Mouse (Mus musculus) embryonic facial prominence, embryonic 12.5 days (tissue): Measurements from ENCODE around the gene P4hb. TPM values are rescaled to one million over a fixed set of nuclear protein-coding genes. Genes with fewer than 3 reads are reported as not detected.

Experiments
- ATAC-seq: fragments of 200-750 bp; cut with Nextera tagmentation; 2 replicates; pipeline ENCODE4 v1.8.0; 2017; ENCODE audit not compliant: insufficient number of reproducible peaks, insufficient read depth, low FRiP score, low TSS enrichment
- H3K27ac ChIP-seq: fragments of 300-500 bp; sonication (generic); 2 replicates; pipeline ENCODE4 v1.5.1; 2016; ENCODE audit warnings: mild to moderate bottlenecking
- H3K27me3 ChIP-seq: fragments of 300-500 bp; sonication (generic); 2 replicates; pipeline ENCODE4 v1.6.1; 2016; ENCODE audit warnings: mild to moderate bottlenecking, moderate library complexity
- H3K36me3 ChIP-seq: fragments of 300-500 bp; sonication (generic); 2 replicates; pipeline ENCODE4 v1.6.1; 2016; ENCODE audit warnings: mild to moderate bottlenecking
- H3K4me1 ChIP-seq: fragments of 300-500 bp; sonication (generic); 2 replicates; pipeline ENCODE4 v1.6.1; 2016
- H3K4me2 ChIP-seq: fragments of 300-500 bp; sonication (generic); replicated peaks from 2 replicates; pipeline ENCODE4 v1.6.1; 2016; ENCODE audit warnings: mild to moderate bottlenecking, moderate library complexity
- H3K4me3 ChIP-seq: fragments of 300-500 bp; sonication (generic); 2 replicates; pipeline ENCODE4 v1.5.1; 2016; ENCODE audit warnings: mild to moderate bottlenecking
- H3K9ac ChIP-seq: fragments of 300-500 bp; sonication (generic); 2 replicates; pipeline ENCODE4 v1.6.1; 2016; ENCODE audit warnings: mild to moderate bottlenecking, moderate library complexity
- H3K9me3 ChIP-seq: fragments of 300-500 bp; sonication (generic); 2 replicates; pipeline ENCODE4 v1.6.1; 2016; ENCODE audit warnings: mild to moderate bottlenecking, moderate library complexity
- WGBS: fragments of 180-500 bp; shearing (Covaris S2); methylation state at CpG from one replicate; pipeline ENCODE4 v1.1.7; 2016; 5-methylcytosine and 5-hydroxymethylcytosine counted together
- polyA plus RNA-seq: library from polyadenylated mRNA; unstranded; fragments of >200 nt; fragmentation: Nextera tagmentation; extraction: Ambion mirVana; gene quantifications from 2 replicates; pipeline ENCODE4 v1.2.1, GENCODE M21; 2016

Gene P4hb
- polyA plus RNA-seq, 1 experiment from 2014 or later: 637 TPM

GRCm38 (mm10) chr11:120578024-120578693, 5.1 kb upstream of the P4hb start:
- ATAC-seq: no peak
- H3K9me3 ChIP-seq: no peaks in the 10 kb centered on the region
- H3K4me3 ChIP-seq: no peak overlapping the region
- no peaks in the 10 kb centered on the region for H3K27me3 ChIP-seq
- H3K27ac ChIP-seq: 0 out of 2 replicates have a peak overlapping the region, but pooled peaks have one; percentile 11
- peaks cover 34% of the 10 kb centered on the region for H3K4me1 ChIP-seq
- peaks cover 26% of the 10 kb centered on the region for H3K36me3 ChIP-seq
- WGBS: 85% methylated on average over 10 of the region's 10 CpGs
- H3K4me2 ChIP-seq: no peak overlapping the region; the same call in 1 of the 2 replicates
- H3K9ac ChIP-seq: no peak overlapping the region

DNA sequence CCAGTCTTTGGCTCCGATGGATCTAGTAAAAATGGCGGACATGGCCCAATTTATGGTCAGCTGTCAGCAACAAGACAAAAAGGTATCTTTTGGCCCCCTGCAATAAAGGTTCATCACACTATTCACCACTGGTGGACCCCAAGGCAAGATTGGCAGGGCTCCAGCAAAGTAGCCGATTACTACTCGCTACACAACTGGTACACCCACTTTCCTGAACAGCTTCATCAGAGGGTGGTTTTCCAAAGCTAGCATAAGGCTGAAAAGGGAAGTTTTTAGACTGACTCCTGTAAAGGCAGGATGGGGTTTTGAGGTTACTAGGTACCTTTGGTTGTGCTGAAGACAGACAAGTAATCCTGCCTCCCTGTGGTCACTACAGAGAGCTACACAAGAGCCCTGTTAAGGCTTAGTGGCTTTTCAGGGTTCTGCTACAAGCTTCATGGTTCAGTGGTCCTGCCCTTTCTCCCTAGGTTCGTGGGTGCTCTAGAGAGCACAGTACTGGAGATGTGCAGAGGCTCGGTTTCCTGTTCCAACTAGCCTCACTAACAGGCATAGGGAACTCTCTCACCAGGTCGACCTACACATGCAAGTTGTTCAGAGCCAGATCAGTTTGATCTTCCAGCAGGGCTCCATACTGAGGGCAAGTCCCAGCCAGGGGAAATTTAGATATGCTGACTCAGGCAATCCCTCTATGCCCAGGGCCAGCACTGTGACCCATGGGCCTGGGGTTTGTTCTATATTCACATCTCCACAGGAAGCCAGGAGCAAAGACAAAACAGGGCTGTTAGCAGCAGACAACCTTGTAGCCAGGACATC, 4.4 kb upstream of the P4hb start:
- no peaks in the 10 kb centered on the region for H3K9me3 ChIP-seq
- no peak overlapping the region for H3K9ac ChIP-seq
- no peak overlapping the region for H3K4me3 ChIP-seq
- 84% methylated on average over 7 of the region's 7 CpGs for WGBS
- H3K4me2 ChIP-seq: no peak overlapping the region
- H3K36me3 ChIP-seq: peaks cover 26% of the 10 kb centered on the region
- peak overlapping the region; percentile 46; the same call in 1 of the 2 replicates for H3K27ac ChIP-seq
- ATAC-seq: no peak
- H3K27me3 ChIP-seq: no peaks in the 10 kb centered on the region
- peaks cover 34% of the 10 kb centered on the region for H3K4me1 ChIP-seq

DNA sequence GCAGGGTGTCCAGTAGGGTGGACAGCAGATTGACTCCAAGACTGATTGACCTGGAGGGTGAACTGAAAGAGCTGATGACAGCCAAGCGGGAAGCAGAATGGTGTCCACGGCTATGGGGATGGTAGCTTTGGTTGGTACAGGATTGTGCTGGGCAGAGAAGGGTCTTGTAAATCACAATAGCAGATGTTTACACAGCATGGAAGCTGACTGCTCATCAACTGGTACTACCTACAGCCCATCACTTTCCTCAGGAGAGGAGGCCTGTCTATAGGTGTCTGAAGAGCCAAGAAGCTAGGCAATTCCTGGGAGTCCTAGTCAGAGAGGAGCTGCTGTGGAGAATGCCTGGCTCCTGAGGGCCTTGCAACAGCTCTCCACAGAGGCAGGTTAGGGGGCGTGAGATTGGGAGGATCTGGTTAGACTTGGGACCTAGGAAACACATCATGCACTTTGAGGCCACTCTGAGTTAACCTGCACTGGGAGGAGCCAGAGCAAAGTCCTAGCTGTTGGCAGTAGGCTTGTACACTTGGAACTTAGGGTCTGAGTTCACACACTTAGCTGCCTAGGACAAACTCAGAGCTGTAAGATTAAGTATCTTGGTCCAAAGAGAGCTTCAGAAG, 3.4 kb upstream of the P4hb start:
- peaks cover 27% of the 10 kb centered on the region for H3K36me3 ChIP-seq
- no peaks in the 10 kb centered on the region for H3K9me3 ChIP-seq
- no peak for ATAC-seq
- H3K9ac ChIP-seq: no peak overlapping the region
- no peak overlapping the region for H3K27ac ChIP-seq
- 76% methylated on average over 3 of the region's 3 CpGs for WGBS
- H3K4me3 ChIP-seq: no peak overlapping the region
- peaks cover 32% of the 10 kb centered on the region for H3K4me1 ChIP-seq
- no peak overlapping the region for H3K4me2 ChIP-seq
- no peaks in the 10 kb centered on the region for H3K27me3 ChIP-seq

DNA sequence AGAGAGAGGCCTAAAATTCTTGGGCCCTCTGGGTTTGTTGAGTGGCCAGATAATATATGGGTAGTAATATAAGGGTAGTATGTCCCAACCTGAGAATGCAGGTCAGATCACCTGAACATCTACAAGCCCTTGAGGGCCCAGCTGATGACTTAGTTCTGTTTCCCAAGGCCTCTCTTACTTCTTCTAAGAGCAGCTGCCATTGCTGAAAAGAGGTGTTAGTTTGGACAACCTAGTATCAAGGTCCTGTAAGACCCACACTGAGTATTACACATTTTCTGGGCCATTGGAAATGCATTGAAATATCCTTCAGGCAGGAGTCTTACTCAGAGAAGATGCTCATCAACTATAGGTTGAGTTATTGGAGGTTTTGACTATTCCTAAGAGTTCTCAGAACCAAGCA, 2.9 kb upstream of the P4hb start:
- H3K27me3 ChIP-seq: no peaks in the 10 kb centered on the region
- H3K36me3 ChIP-seq: peaks cover 33% of the 10 kb centered on the region
- H3K9ac ChIP-seq: no peak overlapping the region
- no peaks in the 10 kb centered on the region for H3K9me3 ChIP-seq
- peaks cover 37% of the 10 kb centered on the region for H3K4me1 ChIP-seq
- ATAC-seq: no peak
- H3K4me2 ChIP-seq: no peak overlapping the region
- H3K27ac ChIP-seq: no peak overlapping the region
- no peak overlapping the region for H3K4me3 ChIP-seq

DNA sequence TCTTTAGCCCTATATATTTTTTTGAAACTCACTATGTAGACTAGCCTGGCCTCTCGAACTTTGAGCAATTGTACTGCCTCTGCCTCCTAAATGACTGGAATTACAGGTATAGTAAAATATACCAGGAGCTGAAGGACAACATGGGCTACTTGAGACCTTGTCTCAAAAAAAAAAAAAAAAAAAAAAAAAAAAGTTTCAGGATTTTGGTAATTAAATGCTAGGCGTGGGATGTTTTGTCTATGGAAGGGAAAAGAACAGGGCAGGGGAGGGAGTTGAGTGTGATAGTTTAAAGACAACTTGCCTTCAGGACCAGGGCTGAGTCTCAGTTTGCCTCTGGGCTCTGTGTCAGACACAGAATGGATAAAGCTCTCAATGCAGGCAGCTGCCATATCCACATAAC, 2.0 kb upstream of the P4hb start:
- ATAC-seq: no peak
- no peaks in the 10 kb centered on the region for H3K9me3 ChIP-seq
- 66% methylated on average over 2 of the region's 2 CpGs for WGBS
- no peaks in the 10 kb centered on the region for H3K27me3 ChIP-seq
- no peak overlapping the region for H3K4me2 ChIP-seq
- H3K36me3 ChIP-seq: peaks cover 42% of the 10 kb centered on the region
- H3K9ac ChIP-seq: no peak overlapping the region
- no peak overlapping the region for H3K27ac ChIP-seq
- peaks cover 37% of the 10 kb centered on the region for H3K4me1 ChIP-seq
- no peak overlapping the region for H3K4me3 ChIP-seq

- H3K27me3 ChIP-seq: no peaks in the 10 kb centered on the region
- peak overlapping the region; percentile 99 for H3K4me3 ChIP-seq
- H3K4me2 ChIP-seq: peak overlapping the region; percentile 95
- peak overlapping the region; percentile 88; the same call in 1 of the 2 replicates for H3K9ac ChIP-seq
- H3K9me3 ChIP-seq: no peaks in the 10 kb centered on the region
- peaks cover 29% of the 10 kb centered on the region for H3K4me1 ChIP-seq
- 54% methylated on average over 5 of the region's 5 CpGs for WGBS
- no peak for ATAC-seq
- no peak overlapping the region for H3K27ac ChIP-seq
- H3K36me3 ChIP-seq: peaks cover 42% of the 10 kb centered on the region
Measured at GRCm38 (mm10) chr11:120574278-120574600, 1.2 kb upstream of the P4hb start.

DNA sequence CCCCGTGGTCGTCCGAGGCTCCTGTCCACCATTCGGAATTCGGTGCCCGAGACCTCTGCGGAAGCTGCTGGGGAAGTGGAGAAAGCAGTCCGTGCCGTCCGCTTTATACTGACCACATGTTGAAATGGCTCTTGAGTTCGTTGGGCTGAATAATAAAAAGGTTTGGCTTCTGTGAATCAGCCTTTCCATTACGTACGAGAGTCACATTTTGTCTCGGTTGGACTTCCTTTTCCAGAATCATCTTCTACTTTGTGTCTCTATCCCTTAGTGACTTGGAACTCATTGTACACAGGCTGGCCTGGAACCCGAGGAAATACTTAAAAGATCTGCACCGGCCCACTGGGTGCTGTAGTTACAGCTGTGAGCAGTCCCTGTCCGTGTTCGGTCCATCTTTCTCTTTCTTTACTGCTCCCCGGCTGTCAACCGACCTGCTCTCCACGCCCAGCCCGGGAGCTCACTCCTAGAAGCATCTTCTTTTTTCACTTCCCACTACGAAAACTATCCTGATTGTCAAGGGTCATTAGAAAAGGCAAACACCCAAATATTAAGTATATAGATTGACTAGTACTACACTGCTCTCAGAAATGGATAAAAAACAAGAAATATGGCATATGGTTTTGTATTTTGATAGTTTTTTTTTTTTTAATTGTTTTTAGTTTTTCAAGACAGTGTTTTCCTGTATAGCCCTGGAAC, 678 bp upstream of the P4hb start:
- H3K4me3 ChIP-seq: peak overlapping the region; percentile 99
- no peaks in the 10 kb centered on the region for H3K9me3 ChIP-seq
- peak overlapping the region; percentile 88 for H3K9ac ChIP-seq
- ATAC-seq: no peak
- under 1% methylated on average over 23 of the region's 23 CpGs for WGBS
- H3K4me1 ChIP-seq: peaks cover 24% of the 10 kb centered on the region
- peak overlapping the region; percentile 88 for H3K27ac ChIP-seq
- no peaks in the 10 kb centered on the region for H3K27me3 ChIP-seq
- H3K36me3 ChIP-seq: peaks cover 39% of the 10 kb centered on the region
- peak overlapping the region; percentile 95 for H3K4me2 ChIP-seq

DNA sequence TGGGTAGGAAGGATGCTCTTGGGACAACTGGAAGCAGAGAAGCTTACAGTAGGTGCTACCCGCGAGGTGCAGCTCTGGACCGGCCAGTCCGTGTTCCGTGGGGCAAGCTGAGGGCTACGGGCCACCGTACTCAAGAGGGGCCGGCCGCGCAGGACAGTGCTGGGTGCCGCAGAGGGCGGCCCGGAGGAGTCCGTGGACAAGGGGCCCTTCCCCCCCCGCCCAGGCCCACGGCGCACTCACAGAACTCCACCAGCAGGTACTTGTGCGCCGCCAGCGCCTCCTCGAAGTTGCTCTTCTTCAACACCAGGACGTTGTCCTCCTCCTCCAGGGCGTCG, 669 bp downstream of the P4hb start:
- H3K4me1 ChIP-seq: peaks cover 23% of the 10 kb centered on the region
- H3K27ac ChIP-seq: peak overlapping the region; percentile 88
- WGBS: 0% methylated on average over 21 of the region's 24 CpGs
- H3K27me3 ChIP-seq: no peaks in the 10 kb centered on the region
- peaks cover 39% of the 10 kb centered on the region for H3K36me3 ChIP-seq
- peak; percentile 12 for ATAC-seq
- peak overlapping the region; percentile 95 for H3K4me2 ChIP-seq
- peak overlapping the region; percentile 99 for H3K4me3 ChIP-seq
- no peaks in the 10 kb centered on the region for H3K9me3 ChIP-seq
- H3K9ac ChIP-seq: peak overlapping the region; percentile 99

- Histone ChIP-seq H3K9ac (peak overlapping the region; percentile 99), H3K4me3 (peak overlapping the region; percentile 99), H3K4me1 (peaks cover 23% of the 10 kb centered on the region), H3K27me3 (no peaks in the 10 kb centered on the region), H3K36me3 (peaks cover 42% of the 10 kb centered on the region), H3K4me2 (peak overlapping the region; percentile 95), H3K9me3 (no peaks in the 10 kb centered on the region), H3K27ac (peak overlapping the region; percentile 88)
- ATAC-seq: no peak
- WGBS: 10% methylated on average over 11 of the region's 11 CpGs
Measured at GRCm38 (mm10) chr11:120571754-120572416, 1.2 kb downstream of the P4hb start.

DNA sequence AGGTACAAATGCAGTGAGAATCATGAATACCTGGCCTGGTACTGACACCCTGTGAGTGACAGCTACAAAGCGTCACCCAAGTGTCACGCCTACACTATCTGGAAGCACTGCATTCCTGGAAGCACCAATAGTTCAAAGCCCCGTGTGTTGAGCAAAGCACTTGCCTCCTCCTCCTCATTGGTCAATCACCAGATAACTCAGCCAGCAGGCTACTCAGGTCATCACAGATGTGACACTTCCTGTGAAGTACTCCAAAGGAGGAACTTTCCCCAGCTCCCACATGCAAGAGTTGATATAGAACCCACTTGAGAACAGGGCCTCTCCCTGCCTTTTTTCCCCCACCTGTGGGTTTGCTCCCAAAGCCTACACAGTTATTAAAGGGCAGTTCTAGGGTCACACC, 1.9 kb downstream of the P4hb start:
- peaks cover 23% of the 10 kb centered on the region for H3K4me1 ChIP-seq
- peak overlapping the region; percentile 99 for H3K9ac ChIP-seq
- 79% methylated on average over 3 of the region's 3 CpGs for WGBS
- no peaks in the 10 kb centered on the region for H3K9me3 ChIP-seq
- ATAC-seq: no peak
- no peaks in the 10 kb centered on the region for H3K27me3 ChIP-seq
- H3K4me2 ChIP-seq: peak overlapping the region; percentile 95
- peak overlapping the region; percentile 99 for H3K4me3 ChIP-seq
- H3K36me3 ChIP-seq: peaks cover 49% of the 10 kb centered on the region
- no peak overlapping the region for H3K27ac ChIP-seq

DNA sequence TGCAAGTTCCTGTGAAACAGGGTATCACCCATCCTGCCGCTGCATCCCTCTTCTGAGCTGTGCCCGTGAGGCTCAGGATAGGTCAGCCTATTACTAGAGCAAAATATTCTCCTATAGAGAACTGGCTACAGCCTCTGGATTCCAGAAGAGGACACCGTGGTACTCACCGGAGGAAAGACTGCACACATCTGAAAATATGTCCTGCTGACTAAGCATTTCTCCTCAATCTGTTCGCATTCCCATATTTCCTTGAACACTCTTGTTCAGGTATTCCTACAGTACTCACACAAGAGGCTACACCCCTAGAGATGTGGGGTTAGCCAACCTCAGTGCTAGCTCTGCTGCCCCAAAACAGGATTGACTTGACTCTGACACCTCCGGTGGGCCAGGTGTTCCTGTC, 4.7 kb downstream of the P4hb start:
- H3K4me3 ChIP-seq: no peak overlapping the region
- 93% methylated on average over 6 of the region's 6 CpGs for WGBS
- no peak overlapping the region for H3K4me2 ChIP-seq
- no peaks in the 10 kb centered on the region for H3K27me3 ChIP-seq
- no peak overlapping the region for H3K27ac ChIP-seq
- peaks cover 76% of the 10 kb centered on the region for H3K36me3 ChIP-seq
- ATAC-seq: no peak
- no peaks in the 10 kb centered on the region for H3K9me3 ChIP-seq
- H3K4me1 ChIP-seq: peaks cover 16% of the 10 kb centered on the region
- H3K9ac ChIP-seq: no peak overlapping the region
